Mouse (Mus musculus) megakaryocyte, embryonic 14.5 days (primary cell): ENCODE data around the gene Fam69b.

Experiments
- FLI1 ChIP-seq: IDR thresholded peaks from 2 replicates; pipeline ENCODE4 v1.6.1; 2012; ENCODE audit warnings: low read length, inconsistent platforms, mixed read lengths
- GATA1 ChIP-seq: IDR thresholded peaks from 3 replicates; pipeline ENCODE4 v1.6.1; 2012; ENCODE audit warnings: mixed read lengths, low read length, inconsistent platforms, borderline replicate concordance

- TF ChIP-seq GATA1: no peak
- TF ChIP-seq FLI1: no peak
Observed at GRCm38 (mm10) chr2:26591416-26591815, 36.8 kb upstream of the Fam69b start.
